Mouse (Mus musculus) stomach, embryonic 15.5 days (tissue): ENCODE results near the gene Ppih. TPM values are rescaled to one million over a fixed set of nuclear protein-coding genes. Genes with fewer than 3 reads are reported as not detected.
A peak's percentile ranks its signal among the peaks of the same experiment; 100 is the strongest.
"Not testable (repeated sequence)": the region's sequence is repeated elsewhere in the genome, so short reads cannot be mapped to it uniquely, and the experiment has no call there.

ENCODE experiments used
- ATAC-seq: fragments of 200-750 bp; cut with Nextera tagmentation; 2 replicates; pipeline ENCODE4 v1.8.0; 2017; ENCODE audit warnings: low read depth, moderate number of reproducible peaks, moderate TSS enrichment; ENCODE audit not compliant: insufficient read depth, low FRiP score
- H3K27ac ChIP-seq: fragments of 300-500 bp; sonication (generic); 2 replicates; pipeline ENCODE4 v1.5.1; 2015; ENCODE audit warnings: mild to moderate bottlenecking, inconsistent platforms
- H3K27me3 ChIP-seq: fragments of 300-500 bp; sonication (generic); replicated peaks from 2 replicates; pipeline ENCODE4 v1.6.1; 2015; ENCODE audit warnings: inconsistent platforms
- H3K36me3 ChIP-seq: fragments of 300-500 bp; sonication (generic); 2 replicates; pipeline ENCODE4 v1.6.1; 2015; ENCODE audit warnings: inconsistent platforms
- H3K4me1 ChIP-seq: fragments of 300-500 bp; sonication (generic); 2 replicates; pipeline ENCODE4 v1.6.1; 2015; ENCODE audit warnings: inconsistent platforms
- H3K4me2 ChIP-seq: fragments of 300-500 bp; sonication (generic); 2 replicates; pipeline ENCODE4 v1.6.1; 2015; ENCODE audit warnings: mild to moderate bottlenecking, inconsistent platforms
- H3K4me3 ChIP-seq: fragments of 300-500 bp; sonication (generic); replicated peaks from 2 replicates; pipeline ENCODE4 v1.5.1; 2015; ENCODE audit warnings: inconsistent platforms
- H3K9ac ChIP-seq: fragments of 300-500 bp; sonication (generic); 2 replicates; pipeline ENCODE4 v1.6.1; 2015; ENCODE audit warnings: inconsistent platforms
- H3K9me3 ChIP-seq: fragments of 300-500 bp; sonication (generic); 2 replicates; pipeline ENCODE4 v1.6.1; 2016; ENCODE audit warnings: inconsistent platforms
- WGBS: fragments of 180-500 bp; shearing (Covaris S2); methylation state at CpG from one replicate; pipeline ENCODE4 v1.1.7; 2015; 5-methylcytosine and 5-hydroxymethylcytosine counted together
- polyA plus RNA-seq: library from polyadenylated mRNA; unstranded; fragments of >200 nt; fragmentation: Nextera tagmentation; extraction: Ambion mirVana; gene quantifications from 2 replicates; pipeline ENCODE4 v1.2.1, GENCODE M21; 2015

Ppih gene
- polyA plus RNA-seq, 1 experiment from 2014 or later: 71.6 TPM

- ATAC-seq: no peak
- Histone ChIP-seq H3K4me2 (no peak overlapping the region), H3K9ac (no peak overlapping the region), H3K27me3 (no peaks in the 10 kb centered on the region), H3K4me3 (no peak overlapping the region), H3K36me3 (peaks cover 36% of the 10 kb centered on the region), H3K27ac (peak overlapping the region; percentile 26; the same call in 1 of the 2 replicates), H3K9me3 (no peaks in the 10 kb centered on the region), H3K4me1 (0 out of 2 replicates have a peak, but pooled peaks cover 6% of the 10 kb centered on the region)
- 75% methylated on average over 1 of the region's 1 CpGs for WGBS
Measured at GRCm38 (mm10) chr4:119284861-119285260, 35.5 kb downstream of the Ppih start.

- ATAC-seq, H3K27ac ChIP-seq, H3K27me3 ChIP-seq, H3K4me3 ChIP-seq, H3K9ac ChIP-seq, H3K4me1 ChIP-seq, H3K9me3 ChIP-seq, H3K4me2 ChIP-seq: not testable (repeated sequence)
- 86% methylated on average over 15 of the region's 15 CpGs for WGBS
- H3K36me3 ChIP-seq: peaks cover 61% of the 10 kb centered on the region
Measured at GRCm38 (mm10) chr4:119278784-119279183, 41.6 kb downstream of the Ppih start.

DNA sequence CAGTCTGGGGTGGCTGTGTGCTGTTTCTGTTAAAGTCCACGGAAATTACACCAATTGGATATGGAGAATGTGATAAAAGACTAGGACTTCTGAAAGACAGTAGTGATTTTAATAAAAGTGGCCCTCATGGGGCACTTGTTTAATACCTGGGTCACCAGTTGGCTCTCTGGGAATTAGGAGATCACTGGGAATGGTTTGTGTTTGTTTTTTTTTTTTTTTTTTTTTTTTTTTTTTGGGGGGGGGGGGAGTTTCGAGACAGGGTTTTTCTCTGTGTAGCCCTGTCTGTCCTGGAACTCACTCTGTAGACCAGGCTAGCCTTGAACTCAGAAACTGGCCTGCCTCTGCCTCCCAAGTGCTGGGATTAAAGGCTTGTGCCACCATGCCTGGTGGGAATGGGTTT lies 44.6 kb downstream of the Ppih start:
- no peak overlapping the region for H3K9ac ChIP-seq
- H3K4me1 ChIP-seq: no peaks in the 10 kb centered on the region
- no peak overlapping the region for H3K27ac ChIP-seq
- no peak overlapping the region for H3K4me2 ChIP-seq
- H3K4me3 ChIP-seq: no peak overlapping the region
- H3K36me3 ChIP-seq: peaks cover 57% of the 10 kb centered on the region
- ATAC-seq: no peak
- WGBS: 81% methylated on average over 2 of the region's 2 CpGs
- H3K9me3 ChIP-seq: no peaks in the 10 kb centered on the region
- H3K27me3 ChIP-seq: no peaks in the 10 kb centered on the region

GRCm38 (mm10) chr4:119275226-119275625 lies 45.1 kb downstream of the Ppih start:
- Histone ChIP-seq H3K36me3 (peaks cover 56% of the 10 kb centered on the region), H3K4me3 (no peak overlapping the region), H3K4me2 (no peak overlapping the region), H3K9me3 (no peaks in the 10 kb centered on the region), H3K4me1 (no peaks in the 10 kb centered on the region), H3K27ac (no peak overlapping the region), H3K27me3 (no peaks in the 10 kb centered on the region), H3K9ac (no peak overlapping the region)
- 67% methylated on average over 2 of the region's 2 CpGs for WGBS
- ATAC-seq: no peak

DNA sequence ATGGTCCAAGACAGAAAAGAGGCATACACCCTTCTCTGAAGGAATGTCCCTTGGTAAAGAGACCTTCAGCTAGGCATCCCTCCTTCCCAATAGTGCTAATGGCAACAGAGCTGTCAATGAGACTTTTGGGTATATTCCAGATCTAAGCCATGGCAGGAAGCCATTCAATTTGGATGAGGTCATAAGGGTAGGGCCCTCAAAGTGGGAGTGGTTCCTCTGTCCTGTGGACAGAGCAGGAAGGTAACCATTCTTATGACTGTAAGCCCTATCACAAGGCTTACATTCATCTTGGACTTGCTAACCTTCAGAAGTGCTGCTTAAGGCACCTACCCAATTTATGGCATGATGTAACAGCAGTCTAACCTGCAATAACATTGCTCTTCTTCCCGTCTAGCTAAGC lies 45.7 kb downstream of the Ppih start:
- Histone ChIP-seq H3K27me3 (no peaks in the 10 kb centered on the region), H3K9me3 (no peaks in the 10 kb centered on the region), H3K9ac (no peak overlapping the region), H3K4me2 (no peak overlapping the region), H3K4me1 (no peaks in the 10 kb centered on the region), H3K4me3 (no peak overlapping the region), H3K36me3 (peaks cover 54% of the 10 kb centered on the region), H3K27ac (no peak overlapping the region)
- no peak for ATAC-seq
- WGBS: 76% methylated on average over 1 of the region's 1 CpGs

DNA sequence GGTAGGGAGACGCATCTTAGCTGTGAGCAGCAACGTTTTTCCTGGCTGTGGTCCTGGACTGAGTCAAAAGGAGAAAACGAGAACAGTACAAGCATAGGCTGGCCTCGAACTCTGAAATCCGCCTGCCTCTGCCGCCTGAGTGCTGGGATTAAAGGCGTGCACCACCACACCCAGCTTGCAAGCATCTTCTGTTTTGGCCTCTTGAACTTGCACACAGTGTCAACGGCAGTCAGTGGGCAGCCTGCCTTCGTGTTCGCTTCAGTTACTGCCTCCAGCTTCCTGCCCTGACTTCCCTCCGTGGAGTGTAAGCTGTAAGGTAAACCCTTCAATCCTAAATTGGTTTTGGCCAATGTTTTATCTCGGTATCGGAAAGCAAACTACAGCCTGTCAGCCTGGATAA lies 53.7 kb downstream of the Ppih start:
- 67% methylated on average over 13 of the region's 13 CpGs for WGBS
- no peak overlapping the region for H3K27ac ChIP-seq

GRCm38 (mm10) chr4:119263459-119263858 lies 56.9 kb downstream of the Ppih start:
- no peak for ATAC-seq
- Histone ChIP-seq H3K9me3 (no peaks in the 10 kb centered on the region), H3K27me3 (no peaks in the 10 kb centered on the region), H3K4me2 (no peak overlapping the region), H3K4me1 (no peaks in the 10 kb centered on the region), H3K27ac (no peak overlapping the region), H3K9ac (no peak overlapping the region), H3K4me3 (no peak overlapping the region), H3K36me3 (no peaks in the 10 kb centered on the region)
- WGBS: 54% methylated on average over 3 of the region's 3 CpGs

More for the DNA sequence above, 53.7 kb downstream of the Ppih start:
- H3K36me3 ChIP-seq: peaks cover 4% of the 10 kb centered on the region
- H3K9ac ChIP-seq: no peak overlapping the region
- ATAC-seq: no peak
- H3K4me2 ChIP-seq: no peak overlapping the region
- H3K9me3 ChIP-seq: no peaks in the 10 kb centered on the region
- no peaks in the 10 kb centered on the region for H3K27me3 ChIP-seq
- no peak overlapping the region for H3K4me3 ChIP-seq
- H3K4me1 ChIP-seq: no peaks in the 10 kb centered on the region

DNA sequence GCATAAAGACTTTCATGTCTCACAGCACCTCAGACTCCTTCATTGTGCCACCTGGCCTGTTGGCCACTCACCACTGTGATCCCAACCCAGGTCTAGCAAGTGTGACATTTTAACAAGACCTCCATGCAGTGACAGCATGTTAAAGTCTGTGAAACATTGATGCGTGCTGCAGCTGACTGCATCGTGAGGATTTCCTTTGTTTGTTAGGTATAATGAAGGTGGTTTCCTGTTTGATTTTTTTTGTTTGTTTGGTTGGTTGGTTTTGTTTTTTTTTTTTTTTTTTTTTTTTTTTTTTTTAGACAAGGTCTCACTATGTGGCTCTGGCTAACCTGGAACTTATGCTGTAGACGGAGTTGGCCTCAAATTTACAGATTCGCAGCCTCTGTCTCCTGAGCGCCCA lies 57.9 kb downstream of the Ppih start:
- Histone ChIP-seq H3K4me3 (no peak overlapping the region), H3K27ac (no peak overlapping the region), H3K36me3 (no peaks in the 10 kb centered on the region), H3K4me1 (no peaks in the 10 kb centered on the region), H3K4me2 (no peak overlapping the region), H3K9ac (no peak overlapping the region), H3K27me3 (no peaks in the 10 kb centered on the region), H3K9me3 (no peaks in the 10 kb centered on the region)
- no peak for ATAC-seq
- 88% methylated on average over 5 of the region's 5 CpGs for WGBS

DNA sequence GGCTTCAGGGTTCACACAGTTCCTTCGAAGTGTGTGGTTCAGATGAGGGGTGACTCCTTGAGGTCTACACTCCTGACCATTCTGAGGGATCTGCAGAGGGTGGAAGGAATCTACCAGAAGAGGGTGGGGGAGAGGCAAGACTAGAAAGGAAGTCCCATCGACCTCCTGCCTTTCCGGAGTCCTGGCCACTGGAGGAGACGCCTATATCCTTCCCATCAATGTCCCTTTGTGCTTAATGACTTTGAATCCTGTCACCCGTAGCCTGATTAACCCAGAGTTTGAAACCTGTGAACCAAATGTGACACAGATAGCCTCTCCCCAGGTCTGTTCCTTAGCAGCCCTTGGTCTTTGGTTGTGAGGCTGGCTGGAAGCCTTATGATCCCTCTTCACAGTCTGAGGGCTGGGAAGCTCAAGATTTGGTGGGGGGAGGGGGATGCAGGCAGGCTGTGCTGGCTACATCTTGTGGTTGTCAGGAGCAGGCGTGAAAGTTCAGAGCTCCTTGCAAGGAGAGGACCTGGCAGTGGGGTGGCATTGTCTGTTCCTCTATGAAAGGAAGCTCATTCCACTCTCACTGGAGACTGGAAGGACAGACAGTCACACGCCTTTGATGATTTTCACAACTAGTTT lies 59.1 kb downstream of the Ppih start:
- Histone ChIP-seq H3K4me3 (no peak overlapping the region), H3K27me3 (no peaks in the 10 kb centered on the region), H3K27ac (no peak overlapping the region), H3K4me2 (no peak overlapping the region), H3K4me1 (no peaks in the 10 kb centered on the region), H3K9ac (no peak overlapping the region), H3K9me3 (no peaks in the 10 kb centered on the region), H3K36me3 (no peaks in the 10 kb centered on the region)
- no peak for ATAC-seq
- 42% methylated on average over 7 of the region's 7 CpGs for whole genome bisulfite sequencing

- WGBS: 76% methylated on average over 15 of the region's 15 CpGs
- Histone ChIP-seq H3K4me1 (no peaks in the 10 kb centered on the region), H3K27ac (no peak overlapping the region), H3K27me3 (no peaks in the 10 kb centered on the region), H3K9me3 (no peaks in the 10 kb centered on the region), H3K9ac (no peak overlapping the region), H3K4me3 (no peak overlapping the region), H3K4me2 (no peak overlapping the region), H3K36me3 (no peaks in the 10 kb centered on the region)
- ATAC-seq: no peak
Measured at GRCm38 (mm10) chr4:119259344-119260254, 60.7 kb downstream of the Ppih start.

DNA sequence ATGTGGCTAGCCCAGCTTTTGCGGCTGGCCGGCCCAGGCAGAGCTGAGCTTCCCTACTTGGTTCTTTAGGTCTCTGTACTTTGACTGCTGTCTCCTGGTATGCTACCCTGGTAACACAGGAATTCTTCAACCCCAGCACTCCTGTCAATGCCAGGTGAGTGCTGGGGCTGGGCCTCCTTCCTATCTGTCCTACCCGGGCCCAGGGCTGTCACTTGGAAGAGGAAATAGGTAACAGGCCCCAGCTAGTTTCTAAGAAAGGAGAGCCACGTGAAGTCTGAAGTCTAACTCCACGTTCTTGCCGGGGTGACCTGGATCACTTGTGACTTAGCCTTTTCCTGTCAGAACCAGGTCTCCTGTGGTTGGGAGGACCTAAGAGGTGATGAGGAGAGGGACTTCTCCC lies 63.3 kb downstream of the Ppih start:
- Histone ChIP-seq H3K9ac (no peak overlapping the region), H3K27ac (no peak overlapping the region)
- WGBS: 58% methylated on average over 6 of the region's 6 CpGs

DNA sequence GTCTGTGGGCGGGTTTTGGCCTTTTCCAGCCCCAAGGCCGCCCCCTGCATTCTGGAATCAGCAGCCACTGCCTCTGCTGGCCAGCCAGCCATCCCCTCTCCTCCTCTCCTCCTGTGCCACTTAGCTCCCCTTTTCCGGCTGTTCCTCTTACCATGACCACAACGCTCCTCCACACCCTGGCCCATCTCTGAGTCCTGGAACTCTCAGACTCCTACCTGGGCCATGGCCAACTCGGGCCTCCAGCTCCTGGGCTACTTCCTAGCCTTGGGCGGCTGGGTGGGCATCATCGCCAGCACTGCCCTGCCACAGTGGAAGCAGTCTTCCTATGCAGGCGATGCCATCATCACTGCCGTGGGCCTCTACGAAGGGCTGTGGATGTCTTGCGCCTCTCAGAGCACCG lies 65.0 kb downstream of the Ppih start, which contains the start of gene Cldn19:
TSS of gene Cldn19 (plus strand) at position 64 of the 400 bp plus-strand sequence.
- Histone ChIP-seq H3K4me2 (no peak within 1 kb of the TSS), H3K27me3 (no peaks in the 10 kb centered on the region), H3K4me1 (peaks cover 8% of the 10 kb centered on the region; the same call in 1 of the 2 replicates), H3K27ac (no peak within 1 kb of the TSS), H3K4me3 (no peak within 1 kb of the TSS), H3K9ac (no peak within 1 kb of the TSS), H3K36me3 (no peaks in the 10 kb centered on the region), H3K9me3 (no peaks in the 10 kb centered on the region)
- ATAC-seq: no peak
- WGBS: 82% methylated on average over 12 of the region's 12 CpGs

More for the DNA sequence above, 63.3 kb downstream of the Ppih start:
- no peaks in the 10 kb centered on the region for H3K9me3 ChIP-seq
- no peak for ATAC-seq
- H3K4me2 ChIP-seq: no peak overlapping the region
- peaks cover 8% of the 10 kb centered on the region; the same call in 1 of the 2 replicates for H3K4me1 ChIP-seq
- no peaks in the 10 kb centered on the region for H3K36me3 ChIP-seq
- H3K27me3 ChIP-seq: no peaks in the 10 kb centered on the region
- no peak overlapping the region for H3K4me3 ChIP-seq
